ENCODE assay signal across 25 mouse cellular contexts in the genomic region with DNA sequence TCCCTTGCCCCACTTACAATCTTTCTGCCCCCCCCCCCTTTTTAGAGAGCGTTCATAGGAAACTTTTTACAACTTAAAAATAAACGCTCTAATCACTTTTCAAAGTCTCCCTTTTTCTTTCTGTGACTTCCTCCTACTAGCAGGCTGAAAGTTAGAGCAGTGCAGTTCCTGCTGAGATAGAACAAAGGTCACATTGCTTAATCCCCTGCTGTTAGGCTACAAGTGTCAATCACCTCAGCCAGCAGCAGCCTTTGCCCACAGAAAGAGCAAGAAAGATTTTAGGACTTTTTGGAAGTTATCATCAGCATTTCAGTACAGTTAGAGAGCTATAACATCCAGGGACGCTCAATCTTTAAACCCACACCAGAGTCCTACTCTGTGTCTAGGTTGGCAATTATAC.
DNase-seq lines count a peak whose midpoint lies in the region; ATAC-seq and TF ChIP-seq lines count a peak whose summit lies in the region.
"Had no signal": no experiment of that assay in that cellular context is flagged by ENCODE, and none has a peak within 500 bp of the region (broad histone marks: within the 10 kb centered on the region; RNA-seq: fewer than 3 reads in every experiment).

No protein-coding gene starts in this region.

- no peak overlapping the region for H3K9ac ChIP-seq in liver, adult 2 months (ENCODE audit: low read depth, low read length)
- H3K9ac ChIP-seq in liver, postnatal 0 days (replicated peaks) = no peak overlapping the region
- H3K9ac ChIP-seq: embryonic facial prominence, embryonic 13.5 days; forebrain, embryonic 12.5 days; forebrain, embryonic 15.5 days; heart, embryonic 13.5 days; hindbrain, embryonic 14.5 days had no signal

- H3K36me3 ChIP-seq in liver, adult 2 months (ENCODE audit: control insufficient read depth, insufficient read depth, low read length) = no peaks in the 10 kb centered on the region
- no peaks in the 10 kb centered on the region for H3K36me3 ChIP-seq in liver, postnatal 0 days (replicated peaks; ENCODE audit: insufficient read depth, low read length)
- H3K36me3 ChIP-seq: embryonic facial prominence, embryonic 13.5 days; forebrain, embryonic 12.5 days; forebrain, embryonic 15.5 days; heart, embryonic 10.5 days; heart, embryonic 13.5 days had no signal

- no peaks in the 10 kb centered on the region for H3K79me2 ChIP-seq in liver, adult 2 months (ENCODE audit: control insufficient read depth, insufficient read depth, low read length)

- 47% methylated on average over 3 of the region's 3 CpGs for WGBS in liver, adult 2 months
- 61% methylated on average over 3 of the region's 3 CpGs for WGBS in liver, postnatal 0 days (ENCODE audit: insufficient replicate concordance)

- H3K4me3 ChIP-seq in liver, adult 2 months (ENCODE audit: insufficient read depth, low read depth, low read length) = no peak overlapping the region
- H3K4me3 ChIP-seq in liver, postnatal 0 days (ENCODE audit: low read depth, low read length) = no peak overlapping the region
- H3K4me3 ChIP-seq: embryonic facial prominence, embryonic 13.5 days; erythroblast, embryonic 14.5 days; forebrain, embryonic 12.5 days; forebrain, embryonic 15.5 days; heart, adult 2 months; heart, embryonic 10.5 days; heart, embryonic 13.5 days had no signal

- H3K27ac ChIP-seq in liver, adult 2 months (replicated peaks; ENCODE audit: insufficient read depth, low read depth, low read length) = no peak overlapping the region
- H3K27ac ChIP-seq in liver, postnatal 0 days (ENCODE audit: low read depth) = no peak overlapping the region
- H3K27ac ChIP-seq: embryonic facial prominence, embryonic 13.5 days; forebrain, embryonic 12.5 days; forebrain, embryonic 15.5 days; heart, adult 2 months; heart, embryonic 10.5 days; heart, embryonic 13.5 days; hindbrain, embryonic 14.5 days; hindbrain, postnatal 0 days had no signal

- H3K4me1 ChIP-seq in liver, adult 2 months (ENCODE audit: control insufficient read depth, insufficient read depth, low read length) = no peaks in the 10 kb centered on the region
- H3K4me1 ChIP-seq in liver, postnatal 0 days (ENCODE audit: insufficient read depth) = no peaks in the 10 kb centered on the region
- H3K4me1 ChIP-seq: embryonic facial prominence, embryonic 13.5 days; forebrain, embryonic 12.5 days; forebrain, embryonic 15.5 days; heart, embryonic 10.5 days; heart, embryonic 13.5 days had no signal

- no peak overlapping the region for H3K4me2 ChIP-seq in liver, postnatal 0 days (ENCODE audit: low read depth, low read length)
- H3K4me2 ChIP-seq: embryonic facial prominence, embryonic 13.5 days; forebrain, embryonic 12.5 days; forebrain, embryonic 15.5 days; heart, embryonic 13.5 days; hindbrain, embryonic 14.5 days had no signal

- TF ChIP-seq POLR2A in liver, adult 2 months (IDR thresholded peaks at IDR 0.05; ENCODE audit: extremely low read depth, insufficient read depth, low read length) = no peak

- no peaks in the 10 kb centered on the region for H3K9me3 ChIP-seq in liver, postnatal 0 days (ENCODE audit: low read length)
- H3K9me3 ChIP-seq: embryonic facial prominence, embryonic 13.5 days; forebrain, embryonic 12.5 days; forebrain, embryonic 15.5 days; heart, embryonic 10.5 days; heart, embryonic 13.5 days had no signal

- no peak for TF ChIP-seq CTCF in liver, adult 2 months (IDR thresholded peaks at IDR 0.05; ENCODE audit: low read depth, low read length)
- TF ChIP-seq CTCF in liver, postnatal 0 days (IDR thresholded peaks at IDR 0.05; ENCODE audit: low read depth) = no peak

- no peak for ATAC-seq in liver, postnatal 0 days
- ATAC-seq: CD4-positive, CD25-positive, alpha-beta regulatory T cell, adult 4 months; forebrain, embryonic 15.5 days; hindbrain, postnatal 0 days; inflammation-experienced regulatory T-cells, adult 6 months had no signal

- no peaks in the 10 kb centered on the region for H3K27me3 ChIP-seq in liver, adult 2 months (ENCODE audit: control insufficient read depth, insufficient read depth, low read length)
- H3K27me3 ChIP-seq in liver, postnatal 0 days (ENCODE audit: insufficient read depth, low read length) = no peaks in the 10 kb centered on the region
- H3K27me3 ChIP-seq: embryonic facial prominence, embryonic 13.5 days; forebrain, embryonic 12.5 days; forebrain, embryonic 15.5 days; heart, embryonic 13.5 days had no signal

- TF ChIP-seq EP300 in liver, postnatal 0 days (IDR thresholded peaks at IDR 0.05; ENCODE audit: low read depth) = no peak

- peak; percentile 1 to 4 for DNase-seq in kidney, adult 8-10 months
- no peak for DNase-seq in kidney, adult 11 months
- peak; percentile 92 for DNase-seq in liver, adult 2 months (ENCODE audit: extremely low read depth, low read depth, low spot score)
- DNase-seq in liver, postnatal 0 days = no peak
- peak; percentile 3 for DNase-seq in ZHBTc4 (ENCODE audit: low read depth, low spot score)
- DNase-seq in ovary, postnatal 10 days (ENCODE audit: low spot score) = no peak
- DNase-seq: adrenal gland, postnatal 10 days; adrenal gland, postnatal 36 days; cerebellum, adult 18-20 months; cerebellum, adult 9-10 months; cerebellum, postnatal 14 days; gastrocnemius, postnatal 25 days; heart, adult 2 months; heart, postnatal 14 days; heart, postnatal 4 days had no signal

Comparison
In these comparisons a context has a peak if more than half of its experiments do, and no peak if none do; other contexts are left out.
1. DNase-seq: peak in kidney, adult 8-10 months (2 of 2), liver, adult 2 months (single experiment) and ZHBTc4 (single experiment); none in kidney, adult 11 months (single experiment), liver, postnatal 0 days (single experiment) and ovary, postnatal 10 days (single experiment).